Mouse (Mus musculus) fibroblast of lung, adult 2 months (primary cell): ENCODE data around the gene Hist1h1d.
"Not testable (repeated sequence)": the region's sequence is repeated elsewhere in the genome, so short reads cannot be mapped to it uniquely, and the experiment has no call there.

Experiments used
- DNase-seq: peaks from one replicate; pipeline ENCODE4 v3.0.0-alpha.2; 2011; ENCODE audit warnings: low read depth

The Hist1h1d gene

GRCm38 (mm10) chr13:23546694-23547093, 6.4 kb upstream of the Hist1h1d start:
- no peak for DNase-seq

GRCm38 (mm10) chr13:23550761-23551145, 2.3 kb upstream of the Hist1h1d start:
- no peak for DNase-seq

- DNase-seq: peak; percentile 87
These were observed 1.8 kb upstream of the Hist1h1d start, which contains the start of gene Hist1h4f for GRCm38 (mm10) chr13:23551146-23551834. Hist1h4f (minus strand) TSS chr13:23551648.

GRCm38 (mm10) chr13:23551931-23552914, 839 bp upstream of the Hist1h1d start:
- no peak for DNase-seq

GRCm38 (mm10) chr13:23554393-23554792, 1.3 kb downstream of the Hist1h1d start:
- DNase-seq: no peak

GRCm38 (mm10) chr13:23554925-23555838, 2.1 kb downstream of the Hist1h1d start:
- DNase-seq: no peak

GRCm38 (mm10) chr13:23555839-23556416, 2.9 kb downstream of the Hist1h1d start:
- DNase-seq: no peak

- DNase-seq: no peak
These were observed 3.8 kb downstream of the Hist1h1d start for GRCm38 (mm10) chr13:23556906-23557305.

- DNase-seq: not testable (repeated sequence)
These were observed 7.6 kb downstream of the Hist1h1d start for GRCm38 (mm10) chr13:23560699-23561098.

- not testable (repeated sequence) for DNase-seq
These were observed 8.4 kb downstream of the Hist1h1d start for GRCm38 (mm10) chr13:23561531-23561882.

GRCm38 (mm10) chr13:23561883-23562659, 9.0 kb downstream of the Hist1h1d start, which contains the start of gene Hist1h3e:
Hist1h3e (minus strand) TSS chr13:23562369.
- DNase-seq: peak; percentile 94

- no peak for DNase-seq
These were observed 9.8 kb downstream of the Hist1h1d start for GRCm38 (mm10) chr13:23562699-23563462.

GRCm38 (mm10) chr13:23564482-23564881, 11.4 kb downstream of the Hist1h1d start:
- no peak for DNase-seq

- not testable (repeated sequence) for DNase-seq
These were observed 17.4 kb downstream of the Hist1h1d start for GRCm38 (mm10) chr13:23570261-23571021.

- peak; percentile 89 for DNase-seq
These were observed 18.0 kb downstream of the Hist1h1d start, which contains the start of the genes Hist1h2ae and Hist1h2bg for GRCm38 (mm10) chr13:23571022-23571503. Hist1h2ae (minus strand) TSS chr13:23571220. Hist1h2bg (plus strand) TSS chr13:23571396.

GRCm38 (mm10) chr13:23571504-23572217, 18.6 kb downstream of the Hist1h1d start:
- not testable (repeated sequence) for DNase-seq

- DNase-seq: no peak
These were observed 19.4 kb downstream of the Hist1h1d start for GRCm38 (mm10) chr13:23572218-23573033.
